Comparison of ENCODE assay signal across 27 mouse cellular contexts in genomic region chr16:71539312-71539711, GRCm38 (mm10).
"Had no signal": no experiment of that assay in that cellular context is flagged by ENCODE, and none has a peak within 500 bp of the region (broad histone marks: within the 10 kb centered on the region; RNA-seq: fewer than 3 reads in every experiment).

No protein-coding gene starts in this region.

- DNase-seq: gastrocnemius, postnatal 14 days; gastrocnemius, postnatal 36 days; heart, adult 11 months; heart, adult 2 months; heart, postnatal 14 days; heart, postnatal 36 days; kidney, adult 11 months; kidney, adult 2 months; kidney, adult 9 months; kidney, postnatal 14 days; kidney, postnatal 36 days; layer of hippocampus, adult 9-11 months; layer of hippocampus, postnatal 36 days; left cerebral cortex, postnatal 4 days had no signal

- H3K4me2 ChIP-seq: heart, embryonic 11.5 days; heart, embryonic 13.5 days; heart, embryonic 15.5 days; hindbrain, embryonic 13.5 days; hindbrain, embryonic 15.5 days; kidney, embryonic 15.5 days; limb, embryonic 13.5 days; limb, embryonic 15.5 days; liver, embryonic 12.5 days had no signal

- H3K27me3 ChIP-seq: heart, embryonic 13.5 days; heart, embryonic 15.5 days; hindbrain, embryonic 13.5 days; hindbrain, embryonic 15.5 days; kidney, embryonic 15.5 days; limb, embryonic 13.5 days; limb, embryonic 15.5 days; liver, embryonic 12.5 days had no signal

- H3K9me3 ChIP-seq: heart, embryonic 13.5 days; heart, embryonic 15.5 days; hindbrain, embryonic 13.5 days; hindbrain, embryonic 15.5 days; kidney, embryonic 15.5 days; limb, embryonic 13.5 days; limb, embryonic 15.5 days; liver, embryonic 12.5 days had no signal

- H3K4me3 ChIP-seq: heart, adult 2 months; heart, embryonic 13.5 days; heart, embryonic 15.5 days; hindbrain, embryonic 13.5 days; hindbrain, embryonic 15.5 days; kidney, embryonic 15.5 days; limb, embryonic 13.5 days; limb, embryonic 15.5 days; liver, embryonic 12.5 days had no signal

- H3K36me3 ChIP-seq: heart, embryonic 13.5 days; heart, embryonic 15.5 days; hindbrain, embryonic 13.5 days; hindbrain, embryonic 15.5 days; kidney, embryonic 15.5 days; limb, embryonic 13.5 days; limb, embryonic 15.5 days; liver, embryonic 12.5 days had no signal

- ATAC-seq: hindbrain, postnatal 0 days; intestine, embryonic 16.5 days; liver, embryonic 12.5 days had no signal

- H3K4me1 ChIP-seq: heart, embryonic 13.5 days; heart, embryonic 15.5 days; hindbrain, embryonic 13.5 days; hindbrain, embryonic 15.5 days; kidney, embryonic 15.5 days; limb, embryonic 13.5 days; limb, embryonic 15.5 days; liver, embryonic 12.5 days had no signal

- H3K27ac ChIP-seq: heart, adult 2 months; heart, embryonic 13.5 days; heart, embryonic 15.5 days; hindbrain, embryonic 13.5 days; hindbrain, embryonic 15.5 days; hindbrain, postnatal 0 days; kidney, embryonic 15.5 days; kidney, postnatal 0 days; limb, embryonic 13.5 days; limb, embryonic 15.5 days; liver, embryonic 12.5 days; liver, embryonic 14.5 days had no signal

- H3K9ac ChIP-seq: heart, embryonic 13.5 days; heart, embryonic 15.5 days; hindbrain, embryonic 13.5 days; hindbrain, embryonic 15.5 days; kidney, embryonic 15.5 days; limb, embryonic 13.5 days; limb, embryonic 15.5 days; liver, embryonic 12.5 days; liver, embryonic 14.5 days had no signal
